Mouse (Mus musculus): ENCODE data around the gene Uqcr11. TPM values are rescaled to one million over a fixed set of nuclear protein-coding genes. Genes with fewer than 3 reads are reported as not detected.

The Uqcr11 gene
- total RNA-seq, 1 experiment from 2014 or later, result 779 TPM

- DNase-seq, result peak; percentile 100
Observed at GRCm38 (mm10) chr10:80399191-80399972, 7.2 kb downstream of the Uqcr11 start, which contains the start of gene Mbd3. Gene Mbd3, minus strand, starts transcription at chr10:80399550.

- peak; percentile 98 for DNase-seq
Observed at GRCm38 (mm10) chr10:80398719-80399190, 7.9 kb downstream of the Uqcr11 start.

GRCm38 (mm10) chr10:80398174-80398535 lies 8.5 kb downstream of the Uqcr11 start:
- DNase-seq, result no peak

- no peak for DNase-seq
Observed at GRCm38 (mm10) chr10:80397524-80398173, 9.0 kb downstream of the Uqcr11 start.

GRCm38 (mm10) chr10:80396822-80397523 lies 9.7 kb downstream of the Uqcr11 start:
- DNase-seq, result no peak

- DNase-seq, result no peak
Observed at GRCm38 (mm10) chr10:80395025-80395627, 11.5 kb downstream of the Uqcr11 start.

GRCm38 (mm10) chr10:80392687-80393086 lies 13.9 kb downstream of the Uqcr11 start:
- DNase-seq, result no peak

- no peak for DNase-seq
Observed at GRCm38 (mm10) chr10:80390697-80391096, 15.9 kb downstream of the Uqcr11 start.

- DNase-seq, result no peak
Observed at GRCm38 (mm10) chr10:80389185-80389708, 17.4 kb downstream of the Uqcr11 start.

GRCm38 (mm10) chr10:80388731-80389130 lies 17.9 kb downstream of the Uqcr11 start:
- no peak for DNase-seq

- DNase-seq, result peak; percentile 96
Observed at GRCm38 (mm10) chr10:80387522-80387959, 19.1 kb downstream of the Uqcr11 start, which contains the start of gene Mex3d. Gene Mex3d, minus strand, starts transcription at chr10:80387659.

GRCm38 (mm10) chr10:80386735-80387471 lies 19.7 kb downstream of the Uqcr11 start:
- DNase-seq, result peak; percentile 36

- DNase-seq, result peak; percentile 59
Observed at GRCm38 (mm10) chr10:80385811-80386734, 20.6 kb downstream of the Uqcr11 start.

- DNase-seq, result peak; percentile 53
Observed at GRCm38 (mm10) chr10:80385310-80385709, 21.3 kb downstream of the Uqcr11 start.

GRCm38 (mm10) chr10:80384709-80385108 lies 21.9 kb downstream of the Uqcr11 start:
- no peak for DNase-seq

GRCm38 (mm10) chr10:80384115-80384639 lies 22.5 kb downstream of the Uqcr11 start:
- no peak for DNase-seq

GRCm38 (mm10) chr10:80383431-80383830 lies 23.2 kb downstream of the Uqcr11 start:
- DNase-seq, result no peak

- DNase-seq, result no peak
Observed at GRCm38 (mm10) chr10:80382641-80383365, 23.8 kb downstream of the Uqcr11 start.

GRCm38 (mm10) chr10:80377716-80378115 lies 28.9 kb downstream of the Uqcr11 start:
- DNase-seq, result no peak

All from adrenal gland, postnatal 25 days (tissue).